Mouse (Mus musculus): Measurements from ENCODE around the gene Dgkb. TPM values are rescaled to one million over a fixed set of nuclear protein-coding genes. Genes with fewer than 3 reads are reported as not detected.

Dgkb gene
- polyA plus RNA-seq, 1 experiment: 0.07 TPM

DNA sequence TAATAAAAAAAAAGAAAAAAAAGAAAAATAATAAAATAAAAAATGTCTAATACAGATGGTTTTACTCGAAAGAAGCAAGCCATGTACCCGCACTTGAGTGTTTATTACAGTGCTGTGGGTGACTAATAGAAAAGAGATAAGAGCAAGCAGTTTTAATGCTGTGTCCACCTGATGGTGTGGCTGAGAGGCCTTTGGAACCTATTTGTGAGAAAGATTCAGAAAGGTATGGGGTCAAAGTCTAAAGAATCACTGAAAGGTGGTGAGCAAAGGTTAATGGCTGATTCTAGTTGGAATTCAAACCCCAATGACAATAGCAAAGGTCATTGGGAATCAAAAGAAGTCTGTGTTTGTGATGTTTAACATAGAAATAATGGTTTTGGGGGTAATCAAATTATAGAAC is 124.6 kb downstream of the Dgkb start:
- H3K27ac ChIP-seq (ENCODE audit: control insufficient read depth, insufficient read depth, low read depth, low read length): no peak overlapping the region
- no peaks in the 10 kb centered on the region for H3K4me1 ChIP-seq (ENCODE audit: control insufficient read depth, insufficient read depth, low read length)
- TF ChIP-seq POLR2A (IDR thresholded peaks at IDR 0.05; ENCODE audit: control insufficient read depth, low read depth, low read length): no peak
- no peak for TF ChIP-seq CTCF (IDR thresholded peaks at IDR 0.05; ENCODE audit: control insufficient read depth, insufficient read depth, insufficient replicate concordance, low read depth, low read length)
- H3K4me3 ChIP-seq (ENCODE audit: control insufficient read depth, low read depth, low read length): no peak overlapping the region
- no peaks in the 10 kb centered on the region for H3K27me3 ChIP-seq (ENCODE audit: control insufficient read depth, insufficient read depth, low read length)
- no peaks in the 10 kb centered on the region for H3K36me3 ChIP-seq (ENCODE audit: control insufficient read depth, insufficient read depth, low read length)

DNA sequence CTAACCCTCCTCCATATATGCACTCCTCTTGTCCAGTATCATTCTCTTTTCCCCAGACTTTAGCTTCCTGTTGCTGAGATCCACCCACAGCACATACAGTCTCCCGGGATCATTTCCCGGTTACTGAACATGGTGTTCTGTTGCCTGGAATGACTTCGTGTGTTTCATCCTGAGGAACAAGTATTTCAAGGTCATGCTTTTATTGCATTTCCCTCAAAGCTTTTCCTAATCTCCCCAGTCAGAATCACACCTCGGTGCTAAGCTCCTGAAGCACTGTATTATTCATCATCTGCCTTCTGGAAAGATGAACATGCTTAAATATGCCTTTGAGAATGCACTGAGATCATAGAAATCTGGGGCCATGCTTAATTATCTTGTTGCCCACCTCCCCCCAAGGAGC is 138.7 kb downstream of the Dgkb start:
- TF ChIP-seq CTCF (IDR thresholded peaks at IDR 0.05; ENCODE audit: control insufficient read depth, insufficient read depth, insufficient replicate concordance, low read depth, low read length) (no peak), POLR2A (IDR thresholded peaks at IDR 0.05; ENCODE audit: control insufficient read depth, low read depth, low read length) (no peak)

DNA sequence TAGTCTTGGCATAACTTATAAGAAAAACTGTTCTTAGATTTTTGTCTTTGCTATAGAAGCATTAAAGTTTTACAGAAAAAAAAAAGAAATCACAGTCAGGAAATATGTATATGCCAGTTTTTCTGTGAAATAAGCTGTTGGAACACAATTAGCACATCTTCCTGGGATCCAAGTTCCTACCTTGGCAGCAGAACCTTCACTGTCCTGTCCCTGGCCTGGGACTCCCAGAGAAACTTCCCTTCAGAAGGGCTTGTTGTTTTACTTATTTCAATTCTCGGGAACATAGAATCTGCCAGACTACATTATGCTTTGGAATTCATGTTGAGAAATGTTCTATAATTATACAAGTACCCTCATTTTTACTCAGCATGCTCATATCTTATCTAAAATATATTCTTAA is 154.0 kb downstream of the Dgkb start:
- no peak overlapping the region for H3K4me3 ChIP-seq (ENCODE audit: control insufficient read depth, low read depth, low read length)
- H3K36me3 ChIP-seq (ENCODE audit: control insufficient read depth, insufficient read depth, low read length): no peaks in the 10 kb centered on the region

More for the DNA sequence above, 138.7 kb downstream of the Dgkb start:
- Histone ChIP-seq H3K4me1 (ENCODE audit: control insufficient read depth, insufficient read depth, low read length) (no peaks in the 10 kb centered on the region), H3K27me3 (ENCODE audit: control insufficient read depth, insufficient read depth, low read length) (no peaks in the 10 kb centered on the region), H3K4me3 (ENCODE audit: control insufficient read depth, low read depth, low read length) (no peak overlapping the region), H3K27ac (ENCODE audit: control insufficient read depth, insufficient read depth, low read depth, low read length) (no peak overlapping the region), H3K36me3 (ENCODE audit: control insufficient read depth, insufficient read depth, low read length) (no peaks in the 10 kb centered on the region)

DNA sequence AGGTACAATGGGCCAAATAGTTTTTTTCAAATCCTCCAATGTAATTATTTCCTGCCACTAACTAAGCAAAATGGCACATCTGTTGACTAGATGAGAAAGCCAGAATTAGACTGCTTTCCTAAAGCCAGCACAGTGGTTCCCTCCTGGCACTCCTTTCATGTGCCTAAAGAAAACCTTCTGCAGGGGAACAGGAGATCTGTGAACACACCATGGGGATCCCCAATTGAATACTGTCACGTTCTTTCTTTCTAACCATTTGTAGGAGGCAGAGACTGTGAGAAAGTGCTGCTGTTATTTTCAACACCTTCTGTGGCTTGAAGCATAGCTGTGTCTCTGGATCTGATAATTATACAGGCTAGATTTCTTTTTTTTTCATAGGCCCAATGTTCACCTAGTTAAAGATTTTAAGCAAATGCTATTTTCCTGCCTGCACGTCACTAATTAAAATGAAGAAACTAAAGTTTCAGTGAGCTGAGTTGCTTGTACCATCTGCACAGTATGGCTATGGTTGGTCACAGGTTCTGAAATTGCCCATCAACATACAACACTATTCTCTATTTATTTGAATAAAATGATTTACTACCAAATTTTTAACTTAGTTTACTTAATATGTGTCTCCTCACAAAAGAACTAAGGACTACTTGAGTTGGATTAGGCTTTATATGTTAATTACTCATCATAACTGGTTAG is 161.1 kb downstream of the Dgkb start:
- TF ChIP-seq POLR2A (IDR thresholded peaks at IDR 0.05; ENCODE audit: control insufficient read depth, low read depth, low read length) (no peak), CTCF (IDR thresholded peaks at IDR 0.05; ENCODE audit: control insufficient read depth, insufficient read depth, insufficient replicate concordance, low read depth, low read length) (no peak)
- no peak overlapping the region for H3K4me3 ChIP-seq (ENCODE audit: control insufficient read depth, low read depth, low read length)
- no peak overlapping the region for H3K27ac ChIP-seq (ENCODE audit: control insufficient read depth, insufficient read depth, low read depth, low read length)
- no peaks in the 10 kb centered on the region for H3K27me3 ChIP-seq (ENCODE audit: control insufficient read depth, insufficient read depth, low read length)
- H3K36me3 ChIP-seq (ENCODE audit: control insufficient read depth, insufficient read depth, low read length): no peaks in the 10 kb centered on the region
- no peaks in the 10 kb centered on the region for H3K4me1 ChIP-seq (ENCODE audit: control insufficient read depth, insufficient read depth, low read length)

More for the DNA sequence above, 154.0 kb downstream of the Dgkb start:
- Histone ChIP-seq H3K27me3 (ENCODE audit: control insufficient read depth, insufficient read depth, low read length) (no peaks in the 10 kb centered on the region), H3K27ac (ENCODE audit: control insufficient read depth, insufficient read depth, low read depth, low read length) (no peak overlapping the region), H3K4me1 (ENCODE audit: control insufficient read depth, insufficient read depth, low read length) (no peaks in the 10 kb centered on the region)
- TF ChIP-seq POLR2A (IDR thresholded peaks at IDR 0.05; ENCODE audit: control insufficient read depth, low read depth, low read length) (no peak), CTCF (IDR thresholded peaks at IDR 0.05; ENCODE audit: control insufficient read depth, insufficient read depth, insufficient replicate concordance, low read depth, low read length) (no peak)

DNA sequence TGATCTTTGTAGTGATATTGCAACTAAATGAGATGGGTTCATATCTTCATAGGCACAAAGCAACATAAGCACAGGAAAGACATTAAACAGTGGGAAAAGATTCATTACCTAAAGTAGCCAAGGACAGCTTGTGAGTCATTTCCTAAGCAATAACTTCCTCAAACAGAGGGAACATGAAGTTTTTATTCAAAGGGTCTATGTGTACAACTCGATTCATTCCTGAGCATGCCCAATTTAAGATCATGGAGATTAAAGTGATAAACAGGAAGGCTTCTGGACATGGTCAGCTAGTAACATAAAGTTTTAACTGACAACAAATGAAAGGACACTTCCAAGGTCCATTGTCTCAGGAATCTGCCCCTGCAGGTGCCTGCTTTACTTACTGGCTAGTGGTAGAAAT is 167.8 kb downstream of the Dgkb start:
- Histone ChIP-seq H3K27me3 (ENCODE audit: control insufficient read depth, insufficient read depth, low read length) (no peaks in the 10 kb centered on the region), H3K36me3 (ENCODE audit: control insufficient read depth, insufficient read depth, low read length) (no peaks in the 10 kb centered on the region), H3K4me3 (ENCODE audit: control insufficient read depth, low read depth, low read length) (no peak overlapping the region), H3K27ac (ENCODE audit: control insufficient read depth, insufficient read depth, low read depth, low read length) (no peak overlapping the region), H3K4me1 (ENCODE audit: control insufficient read depth, insufficient read depth, low read length) (no peaks in the 10 kb centered on the region)
- TF ChIP-seq POLR2A (IDR thresholded peaks at IDR 0.05; ENCODE audit: control insufficient read depth, low read depth, low read length) (no peak), CTCF (IDR thresholded peaks at IDR 0.05; ENCODE audit: control insufficient read depth, insufficient read depth, insufficient replicate concordance, low read depth, low read length) (no peak)

DNA sequence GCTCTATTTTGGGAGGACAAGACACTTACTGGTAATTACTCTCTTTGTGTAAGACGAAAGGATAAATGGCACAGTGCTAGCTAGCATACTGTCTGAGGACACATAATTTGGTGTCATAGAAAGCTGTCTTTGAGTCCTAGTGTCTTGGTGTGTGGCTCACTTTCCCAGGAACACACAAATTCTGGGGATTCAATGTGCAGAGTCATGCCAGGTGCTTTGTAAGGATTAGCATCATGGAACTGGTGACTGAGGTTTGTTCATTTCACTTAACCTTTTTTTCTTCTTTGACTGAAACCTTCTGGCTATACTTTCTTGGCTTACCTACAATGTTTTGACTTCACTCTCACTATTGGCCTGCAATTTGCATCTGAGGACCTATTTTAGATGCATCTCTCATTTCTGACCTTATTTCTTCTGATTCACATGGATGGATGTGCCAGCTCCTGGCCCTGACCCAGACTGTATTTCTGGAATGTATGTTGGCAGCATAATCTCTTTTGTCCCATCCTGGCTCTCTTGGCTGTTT is 170.6 kb downstream of the Dgkb start:
- Histone ChIP-seq H3K4me3 (ENCODE audit: control insufficient read depth, low read depth, low read length) (no peak overlapping the region), H3K27ac (ENCODE audit: control insufficient read depth, insufficient read depth, low read depth, low read length) (no peak overlapping the region), H3K27me3 (ENCODE audit: control insufficient read depth, insufficient read depth, low read length) (no peaks in the 10 kb centered on the region), H3K36me3 (ENCODE audit: control insufficient read depth, insufficient read depth, low read length) (no peaks in the 10 kb centered on the region), H3K4me1 (ENCODE audit: control insufficient read depth, insufficient read depth, low read length) (no peaks in the 10 kb centered on the region)
- no peak for TF ChIP-seq CTCF (IDR thresholded peaks at IDR 0.05; ENCODE audit: control insufficient read depth, insufficient read depth, insufficient replicate concordance, low read depth, low read length)
- TF ChIP-seq POLR2A (IDR thresholded peaks at IDR 0.05; ENCODE audit: control insufficient read depth, low read depth, low read length): no peak

DNA sequence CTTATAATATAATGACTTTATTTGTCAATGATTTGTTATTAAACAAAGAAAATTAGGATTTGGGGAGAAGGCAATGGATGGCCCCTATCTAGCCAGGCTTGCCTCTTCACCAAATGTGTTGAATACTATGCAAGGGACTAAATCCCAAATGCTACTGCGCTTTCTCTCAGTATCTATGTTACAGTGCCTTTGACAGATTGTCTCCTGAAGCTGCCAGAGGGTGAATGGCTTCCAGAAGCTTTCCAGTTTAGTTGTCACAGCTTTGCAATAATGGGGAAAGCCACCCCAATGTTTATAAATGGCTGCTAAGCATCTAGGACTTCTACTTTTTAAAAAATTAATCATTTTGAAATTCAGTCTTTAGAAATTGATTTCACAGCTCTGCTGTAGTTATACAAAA is 175.7 kb downstream of the Dgkb start:
- no peak for TF ChIP-seq CTCF (IDR thresholded peaks at IDR 0.05; ENCODE audit: control insufficient read depth, insufficient read depth, insufficient replicate concordance, low read depth, low read length)
- no peak for TF ChIP-seq POLR2A (IDR thresholded peaks at IDR 0.05; ENCODE audit: control insufficient read depth, low read depth, low read length)
- Histone ChIP-seq H3K36me3 (ENCODE audit: control insufficient read depth, insufficient read depth, low read length) (no peaks in the 10 kb centered on the region), H3K27ac (ENCODE audit: control insufficient read depth, insufficient read depth, low read depth, low read length) (no peak overlapping the region), H3K4me3 (ENCODE audit: control insufficient read depth, low read depth, low read length) (no peak overlapping the region), H3K4me1 (ENCODE audit: control insufficient read depth, insufficient read depth, low read length) (no peaks in the 10 kb centered on the region), H3K27me3 (ENCODE audit: control insufficient read depth, insufficient read depth, low read length) (no peaks in the 10 kb centered on the region)

Measured in testis, adult 2 months (tissue).